Mouse (Mus musculus): ENCODE results near the gene Tex33. TPM values are rescaled to one million over a fixed set of nuclear protein-coding genes. Genes with fewer than 3 reads are reported as not detected.

Gene Tex33
- polyA plus RNA-seq, 1 experiment from 2014 or later, result not detected

DNA sequence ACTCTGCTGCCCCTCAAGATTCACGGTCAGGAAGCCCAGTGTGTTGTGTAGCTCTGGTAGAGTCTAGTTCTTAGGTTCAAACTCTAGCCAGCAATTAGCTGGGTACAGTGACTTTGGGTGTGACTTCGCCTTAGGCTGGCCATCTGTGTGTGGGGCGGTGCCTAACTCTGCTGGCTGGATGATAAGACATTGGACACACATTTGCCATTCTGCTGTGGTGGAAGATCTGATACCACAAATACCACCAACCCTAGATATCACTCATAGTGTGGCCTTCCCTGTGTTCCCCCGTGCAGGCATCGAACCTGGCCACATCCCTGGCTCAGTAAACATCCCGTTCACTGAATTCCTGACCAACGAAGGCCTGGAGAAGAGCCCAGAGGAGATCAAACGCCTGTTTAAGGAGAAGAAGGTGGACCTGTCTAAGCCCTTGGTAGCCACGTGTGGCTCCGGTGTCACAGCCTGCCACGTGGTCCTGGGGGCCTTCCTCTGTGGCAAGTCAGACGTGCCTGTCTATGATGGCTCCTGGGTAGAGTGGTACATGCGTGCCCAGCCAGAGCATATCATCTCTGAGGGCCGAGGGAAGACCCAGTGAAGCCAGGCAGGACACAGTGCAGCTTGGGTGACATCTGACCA lies 17.5 kb upstream of the Tex33 start:
- Histone ChIP-seq H3K4me1 (peaks cover 15% of the 10 kb centered on the region), H3K9ac (replicated peaks) (no peak overlapping the region), H3K9me3 (no peaks in the 10 kb centered on the region), H3K4me2 (replicated peaks) (no peak overlapping the region), H3K36me3 (no peaks in the 10 kb centered on the region; the same call in 1 of the 2 replicates), H3K27ac (replicated peaks) (no peak overlapping the region), H3K4me3 (no peak overlapping the region), H3K27me3 (peaks cover 28% of the 10 kb centered on the region)
- no peak for ATAC-seq (replicated peaks)
- WGBS, result 89% methylated on average over 14 of the region's 14 CpGs

DNA sequence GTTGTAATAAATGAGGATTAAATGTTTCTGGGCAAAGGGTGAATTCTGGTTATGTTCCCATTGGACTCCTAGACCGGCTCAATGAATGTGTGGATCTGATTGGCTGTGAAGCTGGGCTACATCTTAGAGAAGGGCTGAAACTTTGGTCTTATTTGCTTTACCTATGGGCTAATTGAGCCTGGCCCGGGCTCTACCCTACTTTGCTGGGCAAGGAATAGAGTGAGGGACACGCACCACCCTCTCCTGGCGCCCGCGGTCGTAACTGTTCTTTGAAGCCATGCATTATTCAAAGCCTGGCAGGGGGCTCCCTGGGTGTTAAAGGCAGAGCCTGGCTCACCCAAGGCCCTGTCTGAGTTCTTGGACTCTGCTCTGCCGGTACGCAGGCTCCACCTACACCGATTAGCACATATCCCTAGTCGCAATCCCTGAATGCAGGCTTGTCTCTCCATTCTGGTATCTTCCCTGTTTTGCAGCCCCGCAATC lies 13.9 kb upstream of the Tex33 start:
- Histone ChIP-seq H3K27me3 (peaks cover 28% of the 10 kb centered on the region), H3K27ac (replicated peaks) (no peak overlapping the region), H3K4me1 (peaks cover 38% of the 10 kb centered on the region), H3K4me2 (replicated peaks) (peak overlapping the region; percentile 38), H3K4me3 (peak overlapping the region; percentile 24), H3K9me3 (no peaks in the 10 kb centered on the region), H3K36me3 (no peaks in the 10 kb centered on the region; the same call in 1 of the 2 replicates), H3K9ac (replicated peaks) (0 out of 2 replicates have a peak overlapping the region, but pooled peaks have one; percentile 2)
- WGBS, result 6% methylated on average over 12 of the region's 12 CpGs
- ATAC-seq (replicated peaks), result no peak

GRCm38 (mm10) chr15:78406293-78406934 lies 10.7 kb upstream of the Tex33 start, which contains the start of gene Mpst:
Gene Mpst, plus strand, starts transcription at chr15:78406416.
- ATAC-seq (replicated peaks), result peak; percentile 87
- Histone ChIP-seq H3K4me1 (peaks cover 68% of the 10 kb centered on the region), H3K9ac (replicated peaks) (peak within 1 kb of the TSS; percentile 87), H3K9me3 (no peaks in the 10 kb centered on the region), H3K4me3 (peak within 1 kb of the TSS; percentile 85), H3K4me2 (replicated peaks) (peak within 1 kb of the TSS; percentile 76), H3K27ac (replicated peaks) (peak within 1 kb of the TSS; percentile 96), H3K27me3 (peaks cover 28% of the 10 kb centered on the region), H3K36me3 (no peaks in the 10 kb centered on the region)
- WGBS, result under 1% methylated on average over 39 of the region's 40 CpGs

GRCm38 (mm10) chr15:78405517-78406211 lies 10.0 kb upstream of the Tex33 start, which contains the start of gene Tst:
Gene Tst, minus strand, starts transcription at chr15:78405907.
- H3K27me3 ChIP-seq, result peaks cover 22% of the 10 kb centered on the region
- ATAC-seq (replicated peaks), result peak; percentile 73

GRCm38 (mm10) chr15:78405098-78405497 lies 9.4 kb upstream of the Tex33 start:
- Histone ChIP-seq H3K4me2 (replicated peaks) (peak overlapping the region; percentile 76), H3K9me3 (no peaks in the 10 kb centered on the region), H3K27me3 (peaks cover 17% of the 10 kb centered on the region), H3K27ac (replicated peaks) (peak overlapping the region; percentile 96), H3K9ac (replicated peaks) (peak overlapping the region; percentile 87), H3K4me1 (peaks cover 61% of the 10 kb centered on the region), H3K36me3 (no peaks in the 10 kb centered on the region), H3K4me3 (peak overlapping the region; percentile 85)
- 52% methylated on average over 11 of the region's 11 CpGs for WGBS
- no peak for ATAC-seq (replicated peaks)

More at GRCm38 (mm10) chr15:78405517-78406211, 10.0 kb upstream of the Tex33 start, which contains the start of gene Tst:
- Histone ChIP-seq H3K9me3 (no peaks in the 10 kb centered on the region), H3K4me2 (replicated peaks) (peak within 1 kb of the TSS; percentile 76), H3K36me3 (no peaks in the 10 kb centered on the region), H3K27ac (replicated peaks) (peak within 1 kb of the TSS; percentile 96), H3K4me1 (peaks cover 66% of the 10 kb centered on the region), H3K4me3 (peak within 1 kb of the TSS; percentile 85), H3K9ac (replicated peaks) (peak within 1 kb of the TSS; percentile 87)
- WGBS, result 1% methylated on average over 34 of the region's 34 CpGs

DNA sequence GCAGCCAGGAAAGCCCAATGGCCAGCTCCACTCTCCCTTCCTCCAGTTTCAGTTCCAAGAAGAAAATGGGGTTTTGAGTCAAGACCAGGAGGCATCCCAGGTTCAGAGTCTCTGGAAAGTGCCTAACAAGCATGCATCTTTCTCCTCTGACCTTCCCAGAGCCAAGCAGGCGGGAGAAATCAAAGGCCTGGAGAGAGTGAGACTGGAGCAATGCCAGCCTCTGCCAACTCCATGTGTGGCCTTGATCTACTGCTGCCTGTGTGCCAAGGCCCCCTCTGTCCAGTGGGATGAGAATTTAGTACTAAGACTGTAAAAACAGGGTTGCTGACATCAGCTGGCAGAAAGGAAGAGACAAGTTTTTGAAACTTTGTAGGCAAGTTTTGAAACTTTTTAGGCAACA lies 8.2 kb upstream of the Tex33 start:
- Histone ChIP-seq H3K27ac (replicated peaks) (peak overlapping the region; percentile 57), H3K4me3 (no peak overlapping the region), H3K4me1 (peaks cover 53% of the 10 kb centered on the region), H3K9ac (replicated peaks) (no peak overlapping the region), H3K36me3 (no peaks in the 10 kb centered on the region), H3K9me3 (no peaks in the 10 kb centered on the region), H3K27me3 (peaks cover 5% of the 10 kb centered on the region), H3K4me2 (replicated peaks) (peak overlapping the region; percentile 9; the same call in 1 of the 2 replicates)
- 31% methylated on average over 1 of the region's 1 CpGs for WGBS
- ATAC-seq (replicated peaks), result no peak

- Histone ChIP-seq H3K9ac (replicated peaks) (no peak overlapping the region), H3K36me3 (no peaks in the 10 kb centered on the region), H3K4me3 (no peak overlapping the region), H3K4me2 (replicated peaks) (peak overlapping the region; percentile 9; the same call in 1 of the 2 replicates), H3K27ac (replicated peaks) (peak overlapping the region; percentile 57), H3K27me3 (no peaks in the 10 kb centered on the region), H3K4me1 (peaks cover 53% of the 10 kb centered on the region), H3K9me3 (no peaks in the 10 kb centered on the region)
- 52% methylated on average over 3 of the region's 3 CpGs for WGBS
- no peak for ATAC-seq (replicated peaks)
These were observed 7.6 kb upstream of the Tex33 start for GRCm38 (mm10) chr15:78403301-78403741.

GRCm38 (mm10) chr15:78402423-78402822 lies 6.7 kb upstream of the Tex33 start:
- WGBS, result 80% methylated on average over 7 of the region's 7 CpGs
- Histone ChIP-seq H3K36me3 (no peaks in the 10 kb centered on the region), H3K9me3 (no peaks in the 10 kb centered on the region), H3K27ac (replicated peaks) (no peak overlapping the region), H3K27me3 (no peaks in the 10 kb centered on the region), H3K4me1 (peaks cover 49% of the 10 kb centered on the region), H3K4me3 (no peak overlapping the region), H3K4me2 (replicated peaks) (no peak overlapping the region), H3K9ac (replicated peaks) (no peak overlapping the region)
- no peak for ATAC-seq (replicated peaks)

GRCm38 (mm10) chr15:78401921-78402320 lies 6.2 kb upstream of the Tex33 start:
- Histone ChIP-seq H3K4me3 (no peak overlapping the region), H3K27me3 (no peaks in the 10 kb centered on the region), H3K36me3 (no peaks in the 10 kb centered on the region), H3K4me2 (replicated peaks) (no peak overlapping the region), H3K4me1 (peaks cover 44% of the 10 kb centered on the region), H3K9ac (replicated peaks) (0 out of 2 replicates have a peak overlapping the region, but pooled peaks have one; percentile 3), H3K9me3 (no peaks in the 10 kb centered on the region), H3K27ac (replicated peaks) (no peak overlapping the region)
- ATAC-seq (replicated peaks), result no peak
- WGBS, result 53% methylated on average over 4 of the region's 4 CpGs

GRCm38 (mm10) chr15:78401345-78401744 lies 5.6 kb upstream of the Tex33 start:
- Histone ChIP-seq H3K9me3 (no peaks in the 10 kb centered on the region), H3K27me3 (no peaks in the 10 kb centered on the region), H3K9ac (replicated peaks) (no peak overlapping the region), H3K4me1 (peaks cover 43% of the 10 kb centered on the region), H3K27ac (replicated peaks) (no peak overlapping the region), H3K36me3 (no peaks in the 10 kb centered on the region), H3K4me3 (no peak overlapping the region), H3K4me2 (replicated peaks) (no peak overlapping the region)
- 79% methylated on average over 6 of the region's 6 CpGs for WGBS
- no peak for ATAC-seq (replicated peaks)

DNA sequence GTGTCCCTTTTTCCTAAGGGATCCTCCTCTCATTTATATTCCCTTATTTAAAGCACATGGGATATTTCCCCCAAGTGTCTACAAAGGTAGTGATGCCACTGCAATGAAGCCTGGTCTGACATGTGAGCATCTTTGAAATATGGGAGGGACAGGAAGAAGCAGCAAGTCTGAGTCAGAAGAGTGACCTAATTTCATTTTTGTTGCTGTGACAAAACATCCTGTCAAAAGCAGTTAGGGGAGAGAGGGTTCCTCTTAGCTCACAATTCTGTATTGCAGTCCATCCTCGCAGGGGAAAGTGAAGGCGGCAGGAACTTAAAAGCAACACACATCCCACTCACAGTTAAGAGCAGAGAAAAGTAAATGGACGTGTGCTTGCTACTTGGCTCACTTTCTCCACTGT lies 4.9 kb downstream of the Tex33 start:
- WGBS, result 84% methylated on average over 3 of the region's 3 CpGs
- no peaks in the 10 kb centered on the region for H3K9me3 ChIP-seq
- no peak overlapping the region for H3K4me2 ChIP-seq (replicated peaks)
- H3K4me1 ChIP-seq, result no peaks in the 10 kb centered on the region
- ATAC-seq (replicated peaks), result no peak
- no peak overlapping the region for H3K27ac ChIP-seq (replicated peaks)
- H3K36me3 ChIP-seq, result no peaks in the 10 kb centered on the region
- no peak overlapping the region for H3K9ac ChIP-seq (replicated peaks)
- H3K4me3 ChIP-seq, result no peak overlapping the region
- H3K27me3 ChIP-seq, result no peaks in the 10 kb centered on the region

DNA sequence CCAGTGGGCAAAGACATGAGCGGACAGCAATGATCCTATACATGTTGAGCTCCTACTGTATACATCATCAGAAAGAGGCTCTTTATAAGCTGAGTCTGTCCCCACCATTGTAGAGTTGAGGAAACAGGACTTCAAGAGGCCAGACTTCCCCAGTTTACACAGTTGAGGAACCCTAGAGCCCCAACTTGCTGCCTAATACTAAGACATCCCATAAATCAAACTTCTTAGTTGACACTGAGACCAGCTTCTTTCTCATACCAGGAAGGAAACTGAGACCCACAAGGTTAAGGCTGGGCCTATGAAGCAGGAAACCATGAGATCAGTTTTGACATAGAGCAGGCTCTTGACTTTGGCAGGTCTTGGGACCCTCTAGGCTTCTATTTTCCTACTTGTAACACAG lies 10.1 kb downstream of the Tex33 start:
- no peaks in the 10 kb centered on the region for H3K27me3 ChIP-seq
- no peak for ATAC-seq (replicated peaks)

More for the DNA sequence above, 10.1 kb downstream of the Tex33 start:
- no peak overlapping the region for H3K4me3 ChIP-seq
- H3K4me1 ChIP-seq, result peaks cover 20% of the 10 kb centered on the region
- H3K27ac ChIP-seq (replicated peaks), result no peak overlapping the region
- H3K36me3 ChIP-seq, result no peaks in the 10 kb centered on the region
- H3K4me2 ChIP-seq (replicated peaks), result no peak overlapping the region
- no peaks in the 10 kb centered on the region for H3K9me3 ChIP-seq
- no peak overlapping the region for H3K9ac ChIP-seq (replicated peaks)
- 100% methylated on average over 1 of the region's 1 CpGs for WGBS
